Mouse (Mus musculus) cerebellum, postnatal 25 days (tissue): ENCODE measurements around the gene Dkk2.
"Not testable (repeated sequence)": the region's sequence is repeated elsewhere in the genome, so short reads cannot be mapped to it uniquely, and the experiment has no call there.

Experiments used
- DNase-seq, 2 experiments: peaks; one replicate each; pipeline ENCODE4 v3.0.0; 2021; ENCODE audit warnings: mixed read lengths in 2 of 2

The Dkk2 gene

DNA sequence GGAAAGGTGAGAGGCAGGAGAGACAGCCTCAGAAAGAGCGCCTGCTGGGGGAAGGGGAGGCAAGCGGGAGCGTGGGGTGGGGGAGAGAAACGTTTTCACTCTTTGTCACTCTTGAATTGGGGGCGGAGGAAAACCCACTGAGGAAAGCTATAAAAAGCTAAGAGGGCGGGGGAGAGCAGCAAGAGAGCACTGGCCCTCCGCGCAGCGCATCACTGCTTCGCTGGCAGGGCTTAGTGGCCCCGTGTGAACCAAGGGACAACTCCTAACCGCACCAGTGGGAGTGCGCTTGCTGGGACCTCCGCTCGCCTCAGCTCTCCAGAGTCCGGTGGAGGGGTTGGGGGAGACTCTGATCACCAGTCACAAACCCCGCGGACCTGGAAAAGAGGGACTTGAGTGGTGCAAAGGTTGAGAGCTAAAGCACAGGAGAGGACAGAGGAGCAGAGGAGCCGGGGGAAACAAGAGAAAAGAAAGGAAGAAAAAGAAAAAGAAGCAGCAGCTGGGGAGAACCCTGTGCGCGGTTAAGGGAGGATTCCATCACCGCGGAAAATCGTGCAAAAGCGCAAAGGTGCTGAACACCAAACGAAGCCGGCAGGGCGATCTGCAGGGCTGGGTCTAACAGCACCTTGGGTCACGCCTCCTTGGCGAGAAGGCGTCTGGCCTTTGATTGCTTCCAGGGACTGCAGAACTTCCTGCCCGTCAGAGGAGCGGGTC is at the start of gene Dkk2:
Gene Dkk2, plus strand, starts transcription at position 181 of the 711 bp plus-strand sequence.
- DNase-seq: peak; percentile 23 to 34

GRCm38 (mm10) chr3:132036704-132037103 is 48.4 kb upstream of the Dkk2 start:
- DNase-seq: no peak

DNA sequence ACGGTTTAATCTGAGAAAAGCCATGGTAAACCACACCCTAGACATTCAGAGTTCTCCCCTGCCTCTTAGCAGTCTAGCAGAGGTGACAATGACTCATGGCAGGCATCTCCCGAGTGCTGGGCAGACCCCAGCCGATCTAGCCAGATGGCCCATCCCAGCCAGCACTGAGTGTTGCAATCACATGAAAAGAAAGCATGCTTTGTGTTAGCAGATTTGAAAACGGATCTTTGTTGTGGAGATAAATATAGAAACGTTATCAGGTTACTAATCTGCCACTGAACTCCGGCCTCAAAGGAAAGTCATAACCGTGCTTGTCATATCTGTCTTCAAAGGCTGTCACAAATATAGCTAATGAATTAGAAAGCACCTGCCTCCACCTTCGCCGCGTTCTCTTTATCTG is 47.4 kb upstream of the Dkk2 start:
- no peak for DNase-seq

GRCm38 (mm10) chr3:132040066-132040465 is 45.0 kb upstream of the Dkk2 start:
- no peak for DNase-seq

DNA sequence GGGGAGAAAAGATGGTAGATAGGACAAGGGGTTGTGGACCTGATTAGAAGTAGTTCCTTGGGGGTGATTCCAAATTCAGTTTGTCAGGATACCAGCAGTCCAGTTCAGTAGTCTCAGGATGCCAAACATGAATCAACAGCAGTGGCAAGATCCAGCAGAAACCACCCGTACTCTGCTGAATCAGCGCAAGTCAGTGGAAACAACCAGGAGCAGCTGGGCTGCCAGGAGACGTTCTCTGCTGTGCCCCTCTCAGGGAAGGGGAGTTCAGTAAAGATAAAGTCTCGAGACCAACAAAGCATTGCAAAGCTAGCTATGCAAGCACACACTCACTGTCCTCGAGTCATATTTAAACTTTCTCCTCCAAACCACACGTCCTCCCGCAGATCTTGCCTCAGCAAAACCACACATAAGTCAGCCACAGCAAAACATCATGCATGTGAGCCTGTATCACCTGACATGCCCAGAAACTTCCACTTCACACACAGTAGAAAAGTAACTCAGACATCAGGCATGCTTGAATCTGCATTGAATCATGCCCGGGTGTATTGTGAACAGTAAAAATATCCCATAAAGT is 34.1 kb upstream of the Dkk2 start:
- no peak for DNase-seq

DNA sequence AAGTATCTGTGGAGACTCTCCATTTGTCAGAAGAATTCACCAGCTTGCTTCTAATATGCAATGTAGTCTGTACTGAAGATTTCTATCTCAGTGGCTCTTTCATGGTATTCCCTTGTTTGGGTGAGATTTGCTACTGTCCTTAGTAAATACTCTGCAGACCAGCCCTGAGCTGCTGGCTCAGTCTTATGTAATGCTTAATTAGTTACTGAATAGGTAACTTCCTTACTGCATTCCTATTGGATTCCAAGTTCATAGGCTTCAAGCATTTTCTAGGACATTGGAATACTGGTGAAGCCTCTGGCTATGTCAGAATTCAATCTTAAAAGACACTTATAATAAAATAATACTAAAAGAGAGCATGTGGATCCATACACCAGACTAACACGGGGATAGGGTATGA is 22.3 kb upstream of the Dkk2 start:
- DNase-seq: not testable (repeated sequence)

DNA sequence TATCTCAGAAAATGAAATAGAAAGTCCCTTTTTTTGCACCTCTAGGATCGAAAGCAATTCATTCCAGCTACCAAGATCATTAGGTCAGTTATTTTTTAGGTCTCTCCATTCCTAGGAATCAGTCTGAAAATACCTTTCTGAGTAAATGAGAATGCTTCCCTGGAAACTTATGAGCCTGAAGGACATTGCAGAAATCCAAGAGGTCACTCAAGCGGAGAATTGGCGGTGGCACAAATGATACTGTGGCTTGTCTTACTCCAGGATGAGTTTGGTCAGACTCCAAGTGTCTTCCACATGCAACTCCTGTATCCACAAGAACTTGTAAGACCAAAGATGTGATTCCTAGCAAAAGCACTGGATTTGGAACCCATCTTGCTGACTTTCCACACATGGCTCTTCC is 21.7 kb upstream of the Dkk2 start:
- DNase-seq: no peak

GRCm38 (mm10) chr3:132063966-132064365 is 21.1 kb upstream of the Dkk2 start:
- no peak for DNase-seq

DNA sequence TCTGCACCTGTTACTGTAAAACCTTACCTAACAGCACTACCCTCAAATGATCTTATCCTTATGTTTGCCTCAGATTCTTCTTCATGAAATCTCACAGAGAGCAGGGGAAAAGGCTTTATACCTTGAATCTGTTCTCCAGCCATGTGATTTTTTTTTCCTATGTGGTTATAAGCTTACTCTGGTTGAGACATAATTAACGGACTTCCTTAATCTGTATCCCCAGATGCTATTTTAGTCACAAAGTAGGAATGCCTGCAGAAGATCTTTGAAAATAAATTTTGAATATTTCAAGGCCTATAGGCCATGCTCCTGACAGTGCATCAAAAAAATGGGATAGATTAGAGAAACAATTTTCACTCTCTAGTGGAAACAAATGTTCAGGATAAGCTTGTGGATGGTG is 20.2 kb upstream of the Dkk2 start:
- no peak for DNase-seq

GRCm38 (mm10) chr3:132070949-132071348 is 14.1 kb upstream of the Dkk2 start:
- no peak for DNase-seq

DNA sequence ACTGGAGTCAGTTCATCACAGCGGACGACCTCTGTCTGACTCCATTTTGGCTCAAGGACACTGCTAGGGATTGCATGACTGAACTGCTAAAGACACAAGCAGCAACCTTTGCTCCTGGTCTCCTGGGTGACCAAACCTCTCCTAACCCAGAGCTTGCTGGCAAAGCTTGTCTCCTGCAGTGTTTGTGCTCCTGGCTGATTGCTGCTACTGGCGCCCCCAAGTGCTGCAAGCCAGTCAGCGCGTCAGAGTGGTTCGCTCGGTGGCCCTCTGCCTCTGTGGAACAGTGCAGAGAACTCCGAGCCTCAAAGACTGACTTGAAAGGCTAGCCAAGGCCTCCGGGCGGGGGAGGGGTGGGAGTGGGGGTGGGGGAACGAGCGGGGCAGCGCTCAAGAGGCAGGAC is 1.1 kb upstream of the Dkk2 start:
- peak; percentile 52 to 71 for DNase-seq

DNA sequence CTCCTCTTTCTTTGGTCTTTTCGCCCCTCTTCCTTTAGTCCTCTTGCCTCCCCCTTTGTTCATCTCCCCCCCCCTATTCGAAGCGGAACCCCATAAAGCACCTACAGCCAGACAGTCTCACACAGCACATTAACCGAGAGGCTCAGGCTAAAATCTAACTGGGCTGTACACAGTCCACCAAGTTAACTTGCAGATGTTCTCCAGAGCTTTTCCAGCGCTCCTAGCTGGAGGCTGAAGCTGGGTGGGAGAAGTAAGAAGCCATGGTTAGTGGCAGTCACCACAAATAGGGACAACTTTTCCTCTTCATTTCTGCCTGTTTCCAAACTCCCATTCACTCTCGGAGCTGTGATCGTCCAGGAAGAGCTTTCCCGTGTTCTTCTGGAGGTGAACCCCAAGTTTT is 412 bp upstream of the Dkk2 start:
- DNase-seq: no peak

DNA sequence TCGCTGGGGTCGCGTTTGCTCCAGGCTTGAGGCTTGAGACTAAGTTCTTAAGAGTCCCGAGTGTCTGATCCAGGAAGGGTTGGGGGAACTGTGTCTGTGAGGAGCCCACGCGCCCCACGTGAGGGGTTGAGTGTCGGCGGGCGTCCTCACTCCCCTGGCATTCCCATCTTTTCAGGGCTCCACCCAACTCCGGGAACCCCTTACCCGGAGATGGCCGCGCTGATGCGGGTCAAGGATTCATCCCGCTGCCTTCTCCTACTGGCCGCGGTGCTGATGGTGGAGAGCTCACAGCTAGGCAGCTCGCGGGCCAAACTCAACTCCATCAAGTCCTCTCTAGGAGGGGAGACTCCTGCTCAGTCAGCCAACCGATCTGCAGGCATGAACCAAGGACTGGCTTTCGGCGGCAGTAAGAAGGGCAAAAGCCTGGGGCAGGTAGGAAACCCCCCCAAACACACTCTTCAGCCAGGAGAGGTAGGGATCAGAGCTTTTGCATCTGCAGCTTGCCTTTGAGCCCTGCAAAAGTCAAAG is 795 bp downstream of the Dkk2 start:
- peak; percentile 20 to 21 for DNase-seq

- no peak for DNase-seq
Measured at GRCm38 (mm10) chr3:132086461-132086860, 1.4 kb downstream of the Dkk2 start.

GRCm38 (mm10) chr3:132087011-132087486 is 2.0 kb downstream of the Dkk2 start:
- peak; percentile 25 to 44 for DNase-seq

DNA sequence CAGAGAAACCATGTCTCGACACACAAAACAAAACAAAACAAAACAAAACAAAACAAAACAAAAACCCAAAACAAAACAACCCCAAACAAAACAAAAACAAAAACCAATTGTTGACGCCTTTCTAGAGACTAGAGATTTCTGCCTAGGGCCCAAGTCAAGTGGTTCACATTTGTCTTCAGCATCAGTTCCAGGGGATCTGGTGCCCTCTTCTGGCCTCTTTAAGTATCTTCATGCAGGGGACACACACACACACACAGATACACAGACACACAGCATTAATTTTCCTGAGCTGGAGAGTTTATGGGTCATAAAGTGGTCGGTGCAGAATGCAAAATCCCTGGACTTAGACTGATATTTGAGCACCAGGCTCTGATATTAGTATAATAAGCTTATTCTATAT is 7.9 kb downstream of the Dkk2 start:
- DNase-seq: no peak

DNA sequence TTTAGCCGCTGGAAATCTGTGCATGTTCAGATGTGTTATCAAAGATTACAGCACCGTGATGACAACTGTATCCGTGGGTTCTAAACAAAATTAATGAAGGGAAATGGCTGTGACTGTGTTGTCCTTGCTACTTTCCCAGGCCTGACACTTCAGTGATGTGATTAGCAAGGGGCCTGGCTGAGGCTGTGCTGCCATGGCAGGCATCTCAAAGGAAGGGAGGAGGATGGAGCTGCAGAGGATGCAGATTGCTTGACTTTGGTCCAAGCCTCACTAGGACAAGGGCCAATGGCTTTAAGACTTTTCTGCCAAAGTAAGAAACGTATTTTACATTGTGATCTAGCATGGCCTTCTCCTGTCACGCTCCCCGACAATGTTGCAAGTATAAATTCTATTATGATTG is 11.2 kb downstream of the Dkk2 start:
- DNase-seq: peak in 1 of 2 experiments; percentile 14

DNA sequence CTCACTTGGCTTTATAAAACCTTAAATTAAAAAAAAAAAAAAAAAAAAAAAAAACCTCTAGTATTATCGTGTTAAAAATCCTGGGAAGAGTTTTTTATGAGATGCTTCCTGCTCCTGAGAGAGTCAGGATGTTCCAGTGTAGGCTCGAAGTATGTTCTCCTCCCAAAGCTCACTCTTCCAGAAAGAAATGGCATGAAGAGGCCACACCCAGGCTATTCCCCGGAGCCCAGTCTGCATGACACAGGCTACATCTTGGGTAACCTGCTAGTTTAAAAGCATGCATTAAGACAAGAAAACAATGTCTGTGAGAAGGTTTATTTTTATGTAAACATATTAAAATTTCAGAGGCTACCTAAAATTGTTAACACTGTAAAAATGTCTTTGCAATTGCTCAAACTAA is 15.7 kb downstream of the Dkk2 start:
- DNase-seq: no peak

DNA sequence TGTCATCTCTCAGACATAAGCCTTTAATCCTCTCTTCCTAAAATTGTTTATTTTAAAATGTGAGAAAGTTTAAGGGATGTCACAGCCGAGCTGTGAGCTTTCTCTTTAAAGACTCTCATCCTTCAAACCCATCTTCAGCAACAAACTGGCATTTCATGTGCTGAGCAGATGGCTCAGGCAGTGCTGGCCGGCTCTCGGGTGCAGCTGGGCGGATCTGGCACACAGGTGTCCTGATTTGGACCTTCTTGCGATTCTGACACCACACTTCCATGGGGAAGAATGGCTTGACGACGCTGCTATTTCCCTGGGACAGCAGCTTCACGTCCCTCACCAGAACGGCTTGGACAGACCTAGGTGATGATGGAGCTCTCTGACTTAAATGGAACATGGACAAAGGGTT is 17.9 kb downstream of the Dkk2 start:
- DNase-seq: peak; percentile 68 to 78

DNA sequence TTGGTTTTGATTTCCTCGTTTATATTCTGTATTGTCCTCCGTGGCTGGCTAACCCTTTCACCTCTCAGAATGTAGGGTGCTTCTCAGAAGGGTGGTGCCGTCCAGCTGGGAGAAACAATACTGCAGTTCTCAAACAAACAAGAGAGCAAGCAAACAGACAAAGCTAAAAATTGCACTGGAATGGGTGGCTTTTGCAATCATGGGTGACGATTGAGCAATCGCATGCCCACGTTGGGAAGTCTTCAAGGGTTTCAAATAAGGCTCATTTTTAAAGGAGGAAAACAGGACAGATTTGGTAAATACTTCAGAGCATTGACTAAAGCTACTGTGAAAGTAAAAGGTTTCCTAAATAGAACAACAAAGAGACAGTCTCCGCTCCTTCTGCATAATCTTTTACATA is 18.4 kb downstream of the Dkk2 start:
- no peak for DNase-seq

DNA sequence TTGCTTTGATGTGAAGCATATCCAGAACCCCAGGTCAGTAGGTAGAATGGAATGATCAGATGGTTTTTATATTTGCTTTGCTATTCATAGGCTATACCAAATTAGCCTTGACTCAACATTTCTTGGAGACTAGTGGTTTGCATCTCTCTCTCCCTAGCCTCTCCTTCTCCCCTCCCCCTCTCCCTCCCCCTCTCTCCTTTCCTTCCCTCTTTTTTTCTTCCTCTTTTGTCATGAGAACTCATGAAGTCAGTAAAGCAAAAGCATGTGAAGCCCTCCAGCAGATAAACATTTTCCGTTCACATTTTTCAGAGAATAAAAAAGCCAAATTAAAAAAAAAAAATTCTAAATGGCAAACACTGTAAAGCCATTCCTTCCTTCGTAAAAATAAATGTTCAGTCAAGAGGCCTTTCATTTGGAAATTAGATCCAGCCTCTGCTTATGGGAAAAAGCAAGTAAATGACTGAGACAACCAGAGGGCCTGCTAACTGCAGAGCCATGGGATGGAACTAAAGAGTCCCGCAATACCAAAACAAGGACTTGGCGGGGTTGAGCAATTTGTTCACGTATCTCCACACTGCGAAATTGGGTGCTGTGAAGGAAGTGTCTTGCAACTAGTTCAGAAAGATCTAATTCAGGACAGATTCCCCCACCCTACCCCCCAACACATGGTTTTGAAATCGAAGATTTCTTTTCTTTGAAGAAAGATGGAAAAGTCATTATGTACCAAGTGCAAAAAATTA is 30.9 kb downstream of the Dkk2 start:
- no peak for DNase-seq

DNA sequence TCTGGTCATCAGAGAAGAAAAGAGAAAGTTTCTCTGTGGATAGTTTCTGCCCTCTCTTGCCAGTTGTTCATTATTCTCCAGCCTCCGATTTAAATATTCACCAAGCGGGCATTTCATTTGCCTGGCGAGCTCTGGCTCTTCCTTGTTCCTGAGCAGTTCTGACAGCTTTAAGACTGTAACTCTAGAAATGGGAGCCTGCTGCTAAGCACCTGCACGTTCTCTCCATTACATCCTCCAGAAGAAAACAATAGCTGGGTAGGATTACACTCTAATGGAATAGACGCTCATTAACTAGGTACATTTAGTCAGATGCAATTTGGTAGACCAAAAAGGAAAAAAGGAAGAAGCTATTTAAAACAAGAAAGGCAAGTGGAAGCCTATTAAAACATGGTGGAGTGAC is 36.3 kb downstream of the Dkk2 start:
- no peak for DNase-seq

- no peak for DNase-seq
Measured at GRCm38 (mm10) chr3:132122581-132122980, 37.5 kb downstream of the Dkk2 start.

- DNase-seq: no peak
Measured at GRCm38 (mm10) chr3:132125227-132125740, 40.2 kb downstream of the Dkk2 start.
